Mouse (Mus musculus) telencephalon, adult 2 months (tissue): ENCODE measurements at regions not wholly inside any gene's neighbourhood (a gene's known extent, or its start where the extent isn't known, plus 50 kb on each side); places are given as distances from the start of the nearest gene placed in this dataset.

Experiments
- DNase-seq: peaks from one replicate; pipeline ENCODE4 v3.0.0-alpha.2; 2011; ENCODE audit warnings: low read depth, low spot score

- no peak for DNase-seq
Measured at GRCm38 (mm10) chr2:149724279-149724678, 104.7 kb upstream of the Syndig1 start.

- DNase-seq, result no peak
Measured at GRCm38 (mm10) chr2:149725932-149726331, 103.1 kb upstream of the Syndig1 start.

GRCm38 (mm10) chr2:149737837-149738236, 91.2 kb upstream of the Syndig1 start:
- DNase-seq, result no peak

- no peak for DNase-seq
Measured at GRCm38 (mm10) chr2:149739886-149740285, 89.1 kb upstream of the Syndig1 start.

GRCm38 (mm10) chr2:149742661-149743060, 86.3 kb upstream of the Syndig1 start:
- DNase-seq, result no peak

- DNase-seq, result peak; percentile 19
Measured at GRCm38 (mm10) chr2:149748240-149748822, 80.7 kb upstream of the Syndig1 start.

GRCm38 (mm10) chr2:149759151-149759550, 69.9 kb upstream of the Syndig1 start:
- no peak for DNase-seq

GRCm38 (mm10) chr2:149763864-149764263, 65.1 kb upstream of the Syndig1 start:
- no peak for DNase-seq

GRCm38 (mm10) chr2:149768027-149768426, 61.0 kb upstream of the Syndig1 start:
- DNase-seq, result peak; percentile 21

- peak; percentile 94 for DNase-seq
Measured at GRCm38 (mm10) chr2:149768551-149768950, 60.5 kb upstream of the Syndig1 start.

GRCm38 (mm10) chr2:149777316-149777715, 51.7 kb upstream of the Syndig1 start:
- DNase-seq, result no peak
